Mouse (Mus musculus) limb, embryonic 14.5 days (tissue): Measurements from ENCODE around the gene Gramd1b. TPM values are rescaled to one million over a fixed set of nuclear protein-coding genes. Genes with fewer than 3 reads are reported as not detected.

Experiments
- ATAC-seq: fragments of 200-750 bp; cut with Nextera tagmentation; 2 replicates; pipeline ENCODE4 v1.8.0; 2017; ENCODE audit warnings: low read depth, moderate number of reproducible peaks, moderate TSS enrichment; ENCODE audit not compliant: low FRiP score
- DNase-seq: peaks from one replicate; pipeline ENCODE4 v3.0.0-alpha.2; 2015; ENCODE audit warnings: low spot score
- H3K27ac ChIP-seq: fragments of 300-500 bp; sonication (generic); replicated peaks from 2 replicates; pipeline ENCODE4 v1.5.1; 2014; ENCODE audit warnings: low read depth, mild to moderate bottlenecking, low read length, moderate library complexity, mixed read lengths
- H3K27me3 ChIP-seq: fragments of 300-500 bp; sonication (generic); 2 replicates; pipeline ENCODE4 v1.6.1; 2014; ENCODE audit warnings: low read length, mixed read lengths; ENCODE audit not compliant: control insufficient read depth, insufficient read depth
- H3K36me3 ChIP-seq: fragments of 300-500 bp; sonication (generic); 2 replicates; pipeline ENCODE4 v1.6.1; 2014; ENCODE audit warnings: mild to moderate bottlenecking, low read length, moderate library complexity, mixed read lengths; ENCODE audit not compliant: control insufficient read depth, insufficient read depth
- H3K4me1 ChIP-seq: fragments of 300-500 bp; sonication (generic); 2 replicates; pipeline ENCODE4 v1.6.1; 2014; ENCODE audit warnings: antibody characterized with exemption, low read length, mixed read lengths; ENCODE audit not compliant: control insufficient read depth, insufficient read depth
- H3K4me2 ChIP-seq: fragments of 300-500 bp; sonication (generic); replicated peaks from 2 replicates; pipeline ENCODE4 v1.6.1; 2014; ENCODE audit warnings: low read depth, mild to moderate bottlenecking, low read length, moderate library complexity; ENCODE audit not compliant: severe bottlenecking
- H3K4me3 ChIP-seq: fragments of 300-500 bp; sonication (generic); replicated peaks from 2 replicates; pipeline ENCODE4 v1.5.1; 2014; ENCODE audit warnings: low read length
- H3K9ac ChIP-seq: fragments of 300-500 bp; sonication (generic); 2 replicates; pipeline ENCODE4 v1.6.1; 2014; ENCODE audit warnings: mild to moderate bottlenecking, low read depth, low read length, moderate library complexity; ENCODE audit not compliant: severe bottlenecking
- H3K9me3 ChIP-seq: fragments of 300-500 bp; sonication (generic); 2 replicates; pipeline ENCODE4 v1.6.1; 2016; ENCODE audit warnings: low read length; ENCODE audit not compliant: control insufficient read depth
- POLR2A ChIP-seq: fragments of 200-500 bp; IDR thresholded peaks from 2 replicates; pipeline ENCODE4 v1.8.0; 2012; ENCODE audit warnings: inconsistent platforms, mild to moderate bottlenecking, moderate library complexity, borderline replicate concordance; ENCODE audit not compliant: insufficient read depth, insufficient read length; ENCODE audit errors: extremely low read depth
- WGBS: fragments of 180-500 bp; shearing (Covaris S2); extraction: QIAGEN DNeasy Blood & Tissue Kit; methylation state at CpG from one replicate; pipeline ENCODE4 v1.1.7; 2014; 5-methylcytosine and 5-hydroxymethylcytosine counted together
- polyA plus RNA-seq, 2 experiments: library from polyadenylated mRNA; depleted of rRNA in 1 of 2; stranded (reverse) in 1 of 2; unstranded in 1 of 2; fragments of >200 nt; fragmentation: Nextera tagmentation in 1 of 2; extraction: Ambion mirVana in 1 of 2; gene quantifications; 2 replicates each; pipeline versions ENCODE4 v1.2.1 to v1.2.3; 2012 to 2014

Gramd1b gene
- polyA plus RNA-seq, 2 experiments: 3.6 to 11.3 TPM

GRCm38 (mm10) chr9:40279438-40279837 is 251.7 kb downstream of the Gramd1b start:
- H3K4me2 ChIP-seq: no peak overlapping the region
- ATAC-seq: no peak
- no peak overlapping the region for H3K27ac ChIP-seq
- no peaks in the 10 kb centered on the region for H3K27me3 ChIP-seq
- no peak overlapping the region for H3K4me3 ChIP-seq
- no peak for TF ChIP-seq POLR2A
- no peaks in the 10 kb centered on the region for H3K36me3 ChIP-seq
- H3K9me3 ChIP-seq: no peaks in the 10 kb centered on the region
- 88% methylated on average over 7 of the region's 7 CpGs for WGBS
- no peak overlapping the region for H3K9ac ChIP-seq
- H3K4me1 ChIP-seq: 0 out of 2 replicates have a peak, but pooled peaks cover 2% of the 10 kb centered on the region
- DNase-seq: no peak

- Histone ChIP-seq H3K4me1 (no peaks in the 10 kb centered on the region), H3K4me3 (no peak overlapping the region), H3K36me3 (no peaks in the 10 kb centered on the region), H3K27me3 (no peaks in the 10 kb centered on the region), H3K4me2 (no peak overlapping the region), H3K27ac (no peak overlapping the region), H3K9me3 (no peaks in the 10 kb centered on the region), H3K9ac (no peak overlapping the region)
- no peak for DNase-seq
- no peak for TF ChIP-seq POLR2A
- WGBS: 72% methylated on average over 3 of the region's 3 CpGs
- no peak for ATAC-seq
These were observed 253.5 kb downstream of the Gramd1b start for GRCm38 (mm10) chr9:40277671-40278070.

GRCm38 (mm10) chr9:40275904-40276303 is 255.3 kb downstream of the Gramd1b start:
- no peak overlapping the region for H3K27ac ChIP-seq
- H3K9me3 ChIP-seq: no peaks in the 10 kb centered on the region
- TF ChIP-seq POLR2A: no peak
- DNase-seq: no peak
- H3K4me2 ChIP-seq: no peak overlapping the region
- H3K9ac ChIP-seq: no peak overlapping the region
- H3K27me3 ChIP-seq: no peaks in the 10 kb centered on the region
- ATAC-seq: no peak
- H3K4me1 ChIP-seq: no peaks in the 10 kb centered on the region
- WGBS: 87% methylated on average over 5 of the region's 5 CpGs
- no peak overlapping the region for H3K4me3 ChIP-seq
- H3K36me3 ChIP-seq: no peaks in the 10 kb centered on the region

GRCm38 (mm10) chr9:40272822-40273221 is 258.4 kb downstream of the Gramd1b start:
- no peak for TF ChIP-seq POLR2A
- H3K4me1 ChIP-seq: peaks cover 6% of the 10 kb centered on the region; the same call in 1 of the 2 replicates
- H3K36me3 ChIP-seq: no peaks in the 10 kb centered on the region
- no peak overlapping the region for H3K9ac ChIP-seq
- ATAC-seq (no peak), DNase-seq (no peak)
- 79% methylated on average over 7 of the region's 7 CpGs for WGBS
- H3K27me3 ChIP-seq: peaks cover 19% of the 10 kb centered on the region
- no peaks in the 10 kb centered on the region for H3K9me3 ChIP-seq
- no peak overlapping the region for H3K4me3 ChIP-seq
- no peak overlapping the region for H3K4me2 ChIP-seq
- H3K27ac ChIP-seq: no peak overlapping the region

GRCm38 (mm10) chr9:40271075-40271474 is 260.1 kb downstream of the Gramd1b start:
- 79% methylated on average over 3 of the region's 3 CpGs for WGBS
- no peak overlapping the region for H3K9ac ChIP-seq
- DNase-seq (no peak), ATAC-seq (no peak)
- H3K36me3 ChIP-seq: no peaks in the 10 kb centered on the region
- no peaks in the 10 kb centered on the region for H3K9me3 ChIP-seq
- TF ChIP-seq POLR2A: no peak
- no peak overlapping the region for H3K4me3 ChIP-seq
- no peak overlapping the region for H3K27ac ChIP-seq
- no peak overlapping the region for H3K4me2 ChIP-seq
- H3K4me1 ChIP-seq: peaks cover 6% of the 10 kb centered on the region; the same call in 1 of the 2 replicates
- H3K27me3 ChIP-seq: peaks cover 21% of the 10 kb centered on the region

- Histone ChIP-seq H3K4me2 (peak overlapping the region; percentile 43; the same call in 1 of the 2 replicates), H3K4me3 (peak overlapping the region; percentile 31; the same call in 1 of the 2 replicates), H3K27me3 (peaks cover 21% of the 10 kb centered on the region), H3K9ac (no peak overlapping the region), H3K27ac (no peak overlapping the region), H3K9me3 (no peaks in the 10 kb centered on the region), H3K36me3 (no peaks in the 10 kb centered on the region), H3K4me1 (peaks cover 6% of the 10 kb centered on the region; the same call in 1 of the 2 replicates)
- no peak for TF ChIP-seq POLR2A
- no peak for DNase-seq
- WGBS: 28% methylated on average over 8 of the region's 8 CpGs
- ATAC-seq: no peak
These were observed 261.3 kb downstream of the Gramd1b start for GRCm38 (mm10) chr9:40269880-40270279.
